Mouse (Mus musculus) common myeloid progenitor, adult 5-6 weeks (primary cell): ENCODE measurements at regions not wholly inside any gene's neighbourhood (a gene's known extent, or its start where the extent isn't known, plus 50 kb on each side); places are given as distances from the start of the nearest gene placed in this dataset.

Experiments
- ATAC-seq: replicated peaks from 2 replicates; pipeline ENCODE4 v1.8.0; 2016; ENCODE audit warnings: low read depth, mild to moderate bottlenecking, moderate TSS enrichment, inconsistent platforms; ENCODE audit not compliant: poor library complexity, severe bottlenecking

DNA sequence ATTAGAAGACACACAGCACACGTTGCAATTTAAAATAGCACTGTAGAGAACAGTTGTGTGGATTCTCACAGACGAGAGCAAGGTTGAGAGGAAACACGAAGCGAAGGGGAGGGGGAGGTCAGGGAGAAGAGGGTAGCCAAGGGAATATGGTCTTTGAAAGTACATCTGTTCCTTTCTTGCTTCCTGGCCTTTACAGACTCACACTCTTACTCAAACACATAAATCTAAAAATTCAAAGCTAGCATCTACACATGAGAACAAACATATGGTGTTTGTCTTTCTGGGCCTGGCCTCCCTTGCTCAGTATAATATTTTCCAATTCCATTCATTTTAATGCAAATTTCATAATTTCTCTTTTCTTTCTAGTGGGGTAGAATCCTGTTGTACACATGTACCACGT, 124.0 kb upstream of the Arrdc4 start:
- ATAC-seq: no peak

DNA sequence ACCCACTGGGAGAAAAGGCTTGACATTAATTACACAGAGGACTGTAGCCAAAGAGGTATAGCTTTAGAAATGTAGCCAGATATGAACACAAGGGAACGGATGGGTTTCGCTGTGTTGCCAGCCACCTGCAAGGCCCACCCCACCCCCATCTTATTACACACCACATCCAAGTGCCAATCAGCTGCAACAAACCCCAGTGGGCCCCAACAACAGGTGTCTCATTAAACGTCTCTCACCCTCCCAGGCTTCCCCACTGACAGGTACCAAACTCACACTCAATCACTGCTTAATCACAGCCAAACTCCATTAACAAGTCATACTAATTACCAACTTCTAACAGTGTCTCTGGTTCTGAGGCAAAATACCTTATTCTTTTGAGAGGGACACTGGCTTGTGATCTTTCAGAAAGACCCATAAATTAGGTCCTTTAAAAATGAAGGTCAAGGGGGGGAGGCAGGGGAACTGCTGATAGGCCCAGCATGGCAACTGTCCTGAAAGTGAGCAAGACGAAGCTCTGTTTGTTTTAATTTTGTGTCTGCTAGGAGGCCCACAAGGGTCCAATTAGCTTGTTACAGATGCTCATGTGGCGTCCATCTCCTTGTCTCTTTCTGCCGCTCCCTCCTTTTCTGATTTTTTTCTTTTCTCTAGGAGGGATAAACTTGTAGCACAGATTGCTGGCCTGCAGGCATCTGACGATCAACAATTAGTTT, 115.4 kb upstream of the Arrdc4 start:
- no peak for ATAC-seq

DNA sequence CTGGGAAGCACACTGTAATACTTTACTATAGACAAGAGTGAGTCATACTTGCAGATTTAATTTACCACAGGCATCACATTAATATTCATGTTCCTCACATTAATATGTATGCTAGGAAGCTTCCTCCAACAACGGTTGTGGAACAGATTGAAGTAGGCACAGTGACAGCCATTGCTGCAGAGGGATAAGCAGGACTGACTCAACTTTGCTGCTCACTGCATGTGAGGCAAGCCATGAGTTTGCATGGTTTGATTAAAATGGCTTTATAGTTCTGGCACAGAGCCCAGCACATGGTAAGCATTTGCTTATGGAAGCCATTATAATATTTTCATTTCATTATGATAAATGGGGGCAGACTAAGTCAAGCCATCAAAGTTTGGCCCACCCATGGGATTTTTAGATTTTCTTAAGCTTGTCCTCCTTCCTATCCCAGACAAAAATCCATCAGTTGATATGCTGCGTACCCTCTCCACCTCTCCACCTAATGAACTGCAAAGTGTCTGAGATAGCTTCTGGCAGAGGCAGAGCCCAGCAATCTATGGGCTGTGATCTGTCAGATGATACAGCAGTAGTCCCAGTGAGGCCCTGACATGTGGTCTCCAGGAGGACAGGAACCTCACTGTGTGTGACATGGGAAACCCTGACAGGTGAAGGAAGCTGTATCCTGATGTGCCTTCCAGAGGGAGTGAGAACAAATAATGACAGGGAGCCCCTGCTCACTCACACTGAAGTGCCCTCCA, 109.6 kb upstream of the Arrdc4 start:
- no peak for ATAC-seq

- ATAC-seq: no peak
These were observed 103.0 kb upstream of the Arrdc4 start for GRCm38 (mm10) chr7:68851981-68852575.

DNA sequence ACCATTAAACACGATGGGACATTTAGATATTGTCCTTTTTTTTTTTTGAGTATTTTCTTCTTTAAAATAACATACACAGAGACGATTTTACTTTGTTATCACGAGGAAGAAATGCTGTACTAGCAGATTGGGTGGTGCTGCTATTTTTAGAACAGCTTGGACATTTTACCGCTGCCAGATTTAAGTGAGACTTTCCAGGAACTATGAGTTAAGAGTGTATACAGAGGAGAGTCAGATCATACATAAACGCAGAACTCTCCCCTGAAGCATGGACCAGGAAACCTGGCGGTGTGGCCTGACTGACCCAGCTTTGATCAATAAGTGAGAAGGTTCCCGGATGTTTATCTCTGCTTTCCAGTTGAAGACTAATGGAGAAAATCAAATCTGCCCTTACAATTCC, 95.6 kb upstream of the Arrdc4 start:
- ATAC-seq: no peak

DNA sequence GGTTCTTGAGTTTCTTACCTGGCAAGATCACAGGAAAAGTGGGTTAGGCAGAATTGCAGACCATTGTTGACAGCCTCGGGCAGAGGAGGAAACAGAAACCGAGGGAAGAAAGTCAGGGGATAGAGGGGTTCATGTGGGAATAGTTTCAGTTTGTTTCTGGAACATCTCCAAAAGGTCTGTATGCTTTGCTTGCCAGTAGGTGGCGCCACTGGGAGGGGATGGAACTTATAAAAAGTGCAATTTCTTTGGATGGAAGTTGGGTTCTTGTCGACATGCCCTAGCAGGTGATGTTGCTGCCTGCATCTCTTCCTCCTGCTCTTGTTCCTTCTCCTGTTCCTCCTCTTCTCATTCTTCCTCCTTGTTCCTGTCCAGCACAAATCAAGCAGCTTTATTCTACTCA, 94.3 kb upstream of the Arrdc4 start:
- 0 out of 2 replicates have a peak, but pooled peaks have one; percentile 22 for ATAC-seq

- peak; percentile 85 for ATAC-seq
These were observed 85.1 kb upstream of the Arrdc4 start for GRCm38 (mm10) chr7:68833977-68834791.

GRCm38 (mm10) chr7:68833517-68833916, 84.5 kb upstream of the Arrdc4 start:
- ATAC-seq: no peak

DNA sequence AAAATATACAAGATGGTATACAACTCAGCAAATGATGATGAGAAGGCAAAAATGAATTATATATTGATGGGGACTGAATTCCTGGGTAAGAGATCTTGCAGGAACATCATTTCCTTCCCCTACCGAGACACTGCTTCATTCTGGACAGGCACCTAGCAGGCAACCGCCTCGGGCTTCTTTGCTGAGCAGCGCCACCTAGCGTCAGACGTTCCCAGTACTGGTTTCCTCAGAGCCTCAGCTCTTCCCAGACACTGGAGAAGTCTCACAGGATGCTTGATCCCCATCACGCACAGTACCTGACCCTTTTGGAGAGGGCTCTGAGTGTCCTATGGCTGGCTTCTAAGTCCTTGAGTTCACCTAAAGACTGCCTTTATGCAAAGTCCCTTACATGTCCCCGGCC, 80.8 kb upstream of the Arrdc4 start:
- peak; percentile 86 for ATAC-seq

GRCm38 (mm10) chr7:68824399-68824798, 75.4 kb upstream of the Arrdc4 start:
- ATAC-seq: peak; percentile 50

DNA sequence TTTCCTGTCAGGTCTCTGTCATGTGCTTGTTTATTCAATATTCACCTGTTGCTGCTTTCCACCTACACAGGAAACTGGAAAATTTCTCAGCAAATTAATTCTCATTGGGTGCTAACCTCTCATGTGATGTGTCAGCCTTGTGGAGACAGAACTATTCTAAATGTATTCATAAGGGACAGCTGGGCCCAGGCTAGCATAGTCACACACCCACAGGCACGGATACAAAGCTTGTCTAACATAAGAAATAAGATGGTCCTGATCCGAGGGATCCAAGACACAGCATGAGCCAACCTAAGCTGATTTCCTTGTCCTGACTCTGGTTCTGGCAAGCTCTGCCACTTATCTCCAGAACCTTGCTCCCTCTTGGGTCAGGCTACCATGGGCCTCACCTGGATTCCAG, 74.6 kb upstream of the Arrdc4 start:
- ATAC-seq: no peak

GRCm38 (mm10) chr7:68823189-68823588, 74.1 kb upstream of the Arrdc4 start:
- peak; percentile 90 for ATAC-seq

DNA sequence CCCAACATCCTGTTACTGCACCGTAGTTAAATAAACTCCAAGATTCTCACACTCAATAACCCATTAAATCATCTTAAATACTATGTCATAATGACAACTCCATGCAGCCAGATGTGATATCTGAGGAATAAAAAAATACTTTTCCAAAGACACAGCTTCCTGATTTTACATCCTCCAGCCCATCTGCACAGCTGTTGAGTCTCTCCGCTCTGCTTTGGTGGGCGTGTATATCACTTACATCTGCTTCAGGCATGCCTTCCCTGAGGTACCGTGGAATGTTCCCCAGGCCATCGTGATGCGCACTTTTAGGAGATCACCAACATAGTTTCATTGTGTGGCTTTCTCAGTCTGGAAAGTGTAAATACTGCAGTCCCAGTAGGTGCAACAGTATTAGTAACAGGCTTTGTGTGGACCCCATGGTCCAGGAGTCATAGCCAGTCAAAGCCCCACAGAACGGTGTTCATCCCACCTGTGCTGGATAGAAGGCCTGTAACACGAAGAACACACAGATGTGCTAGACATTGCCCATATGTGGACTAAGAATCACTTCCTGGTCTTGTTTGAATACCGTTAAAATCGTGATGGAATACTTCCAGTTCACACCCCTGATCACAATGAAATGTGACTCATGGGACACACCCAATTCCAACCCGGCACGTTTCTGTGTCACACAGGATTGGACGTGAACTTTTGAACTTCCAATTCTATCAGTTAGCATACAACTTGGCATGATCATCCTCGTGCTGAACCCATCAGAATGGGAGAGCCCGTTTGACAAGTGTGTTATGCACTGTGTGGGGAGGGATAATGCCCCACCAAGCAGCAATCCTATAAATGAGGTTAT, 66.0 kb upstream of the Arrdc4 start:
- ATAC-seq: no peak

DNA sequence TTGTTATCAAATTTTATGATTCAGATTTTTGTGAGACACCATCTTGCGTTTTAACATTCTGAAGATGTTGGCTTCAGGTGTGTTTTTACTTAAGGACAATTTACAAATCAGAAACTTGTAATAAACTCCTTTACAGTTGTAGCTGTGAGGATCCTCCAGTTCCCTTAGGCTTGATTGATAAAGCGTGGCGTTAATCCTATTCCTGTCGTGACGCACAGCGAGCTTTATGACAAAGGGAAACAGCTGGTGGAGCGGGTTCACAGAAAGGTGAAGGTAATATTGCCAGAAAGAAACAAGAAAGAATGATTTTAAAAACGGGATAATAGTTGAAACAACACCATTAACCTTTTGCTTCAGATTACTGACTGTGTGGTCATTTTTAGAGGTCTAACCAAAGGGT, 60.7 kb upstream of the Arrdc4 start:
- no peak for ATAC-seq
